Mouse (Mus musculus) midbrain, postnatal 0 days (tissue): Measurements from ENCODE around the gene Gm9944. TPM values are rescaled to one million over a fixed set of nuclear protein-coding genes. Genes with fewer than 3 reads are reported as not detected.

Experiments used
- ATAC-seq: fragments of 200-750 bp; cut with Nextera tagmentation; 2 replicates; pipeline ENCODE4 v1.8.0; 2017; ENCODE audit warnings: moderate number of reproducible peaks, mild to moderate bottlenecking, moderate TSS enrichment, moderate library complexity; ENCODE audit not compliant: low FRiP score
- DNase-seq: peaks from one replicate; pipeline ENCODE4 v3.0.0-alpha.2; 2015; ENCODE audit warnings: low spot score
- H3K27ac ChIP-seq: fragments of 300-500 bp; sonication (generic); 2 replicates; pipeline ENCODE4 v1.5.1; 2014; ENCODE audit warnings: low read depth, mild to moderate bottlenecking, low read length, mixed read lengths
- H3K27me3 ChIP-seq: fragments of 300-500 bp; sonication (generic); 2 replicates; pipeline ENCODE4 v1.6.1; 2014; ENCODE audit warnings: low read length, control low read depth, mixed read lengths; ENCODE audit not compliant: insufficient read depth
- H3K36me3 ChIP-seq: fragments of 300-500 bp; sonication (generic); 2 replicates; pipeline ENCODE4 v1.6.1; 2014; ENCODE audit warnings: low read length, control low read depth, mixed read lengths; ENCODE audit not compliant: insufficient read depth
- H3K4me1 ChIP-seq: fragments of 300-500 bp; sonication (generic); 2 replicates; pipeline ENCODE4 v1.6.1; 2014; ENCODE audit warnings: mild to moderate bottlenecking, control low read depth, antibody characterized with exemption, low read length, mixed read lengths; ENCODE audit not compliant: insufficient read depth
- H3K4me2 ChIP-seq: fragments of 300-500 bp; sonication (generic); 2 replicates; pipeline ENCODE4 v1.6.1; 2014; ENCODE audit warnings: low read depth, mild to moderate bottlenecking, low read length, mixed read lengths; ENCODE audit not compliant: poor library complexity, severe bottlenecking
- H3K4me3 ChIP-seq: fragments of 300-500 bp; sonication (generic); 2 replicates; pipeline ENCODE4 v1.5.1; 2014; ENCODE audit warnings: low read depth, mild to moderate bottlenecking, low read length, moderate library complexity
- H3K9ac ChIP-seq: fragments of 300-500 bp; sonication (generic); replicated peaks from 2 replicates; pipeline ENCODE4 v1.6.1; 2014; ENCODE audit warnings: mild to moderate bottlenecking, low read length, moderate library complexity, mixed read lengths; ENCODE audit not compliant: poor library complexity, severe bottlenecking
- H3K9me3 ChIP-seq: fragments of 300-500 bp; sonication (generic); 2 replicates; pipeline ENCODE4 v1.6.1; 2016; ENCODE audit warnings: low read length, control low read depth
- CTCF ChIP-seq: IDR thresholded peaks from 2 replicates; pipeline ENCODE4 v1.5.1; 2016; ENCODE audit warnings: antibody characterized with exemption, mild to moderate bottlenecking
- WGBS: fragments of 180-500 bp; shearing (Covaris S2); extraction: QIAGEN DNeasy Blood & Tissue Kit; methylation state at CpG from one replicate; pipeline ENCODE4 v1.1.7; 2014; 5-methylcytosine and 5-hydroxymethylcytosine counted together
- polyA plus RNA-seq: library from polyadenylated mRNA; unstranded; fragments of >200 nt; fragmentation: Nextera tagmentation; extraction: Ambion mirVana; gene quantifications from 2 replicates; pipeline ENCODE4 v1.2.1, GENCODE M21; 2015
- total RNA-seq: library from RNA; depleted of rRNA; stranded (reverse); fragments of >200 nt; gene quantifications from 2 replicates; pipeline ENCODE4 v1.2.3, GENCODE M21; 2014

Gm9944 gene
- total and polyA plus RNA-seq, 2 experiments from 2014 or later = not detected

- Histone ChIP-seq H3K27me3 (no peaks in the 10 kb centered on the region), H3K4me2 (no peak overlapping the region), H3K4me3 (no peak overlapping the region), H3K36me3 (no peaks in the 10 kb centered on the region), H3K27ac (no peak overlapping the region), H3K9me3 (peaks cover 33% of the 10 kb centered on the region), H3K4me1 (no peaks in the 10 kb centered on the region), H3K9ac (no peak overlapping the region)
- DNase-seq (no peak), ATAC-seq (no peak)
- 78% methylated on average over 1 of the region's 1 CpGs for WGBS
- no peak for TF ChIP-seq CTCF
Measured at GRCm38 (mm10) chr4:144441582-144441981, 11.5 kb downstream of the Gm9944 start.

- H3K27ac ChIP-seq = no peak overlapping the region
- H3K27me3 ChIP-seq = no peaks in the 10 kb centered on the region
- no peak for TF ChIP-seq CTCF
- no peak for DNase-seq
- H3K4me3 ChIP-seq = no peak overlapping the region
- H3K4me2 ChIP-seq = no peak overlapping the region
- H3K4me1 ChIP-seq = no peaks in the 10 kb centered on the region
- WGBS = 89% methylated on average over 4 of the region's 4 CpGs
- ATAC-seq = no peak
- no peaks in the 10 kb centered on the region for H3K36me3 ChIP-seq
- no peak overlapping the region for H3K9ac ChIP-seq
- peaks cover 37% of the 10 kb centered on the region for H3K9me3 ChIP-seq
Measured at GRCm38 (mm10) chr4:144441095-144441494, 12.0 kb downstream of the Gm9944 start.

GRCm38 (mm10) chr4:144438672-144439071 is 14.4 kb downstream of the Gm9944 start, which contains the start of gene 1700012P22Rik:
Gene 1700012P22Rik, minus strand, starts transcription at chr4:144438772.
- Histone ChIP-seq H3K4me3 (no peak within 1 kb of the TSS), H3K4me2 (no peak within 1 kb of the TSS), H3K9ac (no peak within 1 kb of the TSS), H3K9me3 (peaks cover 44% of the 10 kb centered on the region), H3K4me1 (no peaks in the 10 kb centered on the region), H3K27me3 (no peaks in the 10 kb centered on the region), H3K27ac (no peak within 1 kb of the TSS), H3K36me3 (no peaks in the 10 kb centered on the region)
- TF ChIP-seq CTCF = no peak
- DNase-seq (no peak), ATAC-seq (no peak)

- Histone ChIP-seq H3K27ac (no peak overlapping the region), H3K4me2 (no peak overlapping the region), H3K9ac (no peak overlapping the region), H3K4me1 (no peaks in the 10 kb centered on the region), H3K36me3 (no peaks in the 10 kb centered on the region), H3K4me3 (no peak overlapping the region), H3K9me3 (peaks cover 38% of the 10 kb centered on the region), H3K27me3 (no peaks in the 10 kb centered on the region)
- no peak for TF ChIP-seq CTCF
- WGBS = 84% methylated on average over 5 of the region's 5 CpGs
- ATAC-seq (no peak), DNase-seq (no peak)
Measured at GRCm38 (mm10) chr4:144433216-144433615, 19.9 kb downstream of the Gm9944 start.

GRCm38 (mm10) chr4:144430723-144431122 is 22.4 kb downstream of the Gm9944 start:
- ATAC-seq (no peak), DNase-seq (no peak)
- TF ChIP-seq CTCF = no peak
- H3K9me3 ChIP-seq = peaks cover 28% of the 10 kb centered on the region
- no peaks in the 10 kb centered on the region for H3K4me1 ChIP-seq
- H3K27ac ChIP-seq = no peak overlapping the region
- no peaks in the 10 kb centered on the region for H3K27me3 ChIP-seq
- H3K9ac ChIP-seq = no peak overlapping the region
- 92% methylated on average over 2 of the region's 2 CpGs for WGBS
- no peak overlapping the region for H3K4me2 ChIP-seq
- no peak overlapping the region for H3K4me3 ChIP-seq
- H3K36me3 ChIP-seq = no peaks in the 10 kb centered on the region

- Histone ChIP-seq H3K4me1 (no peaks in the 10 kb centered on the region), H3K9me3 (peaks cover 30% of the 10 kb centered on the region), H3K9ac (no peak overlapping the region), H3K4me2 (no peak overlapping the region), H3K27me3 (no peaks in the 10 kb centered on the region), H3K4me3 (no peak overlapping the region), H3K36me3 (no peaks in the 10 kb centered on the region), H3K27ac (no peak overlapping the region)
- 25% methylated on average over 3 of the region's 3 CpGs for WGBS
- DNase-seq (no peak), ATAC-seq (no peak)
- no peak for TF ChIP-seq CTCF
Measured at GRCm38 (mm10) chr4:144428868-144429267, 24.2 kb downstream of the Gm9944 start.
